In genomic region chr8:95302410-95302809, GRCm38 (mm10) we compare ENCODE assay signal across 9 mouse cellular contexts. TPM values are rescaled to one million over a fixed set of nuclear protein-coding genes. Genes with fewer than 3 reads are reported as not detected.
DNase-seq lines count a peak whose midpoint lies in the region; ATAC-seq lines count a peak whose summit lies in the region.
"Had no signal": no experiment of that assay in that cellular context is flagged by ENCODE, and none has a peak within 500 bp of the region (broad histone marks: within the 10 kb centered on the region; RNA-seq: fewer than 3 reads in every experiment).

No protein-coding gene starts in this region.

- H3K4me3 ChIP-seq in heart, embryonic 10.5 days: no peak overlapping the region
- no peak overlapping the region for H3K4me3 ChIP-seq in forebrain, embryonic 16.5 days (replicated peaks; ENCODE audit: low read length)
- H3K4me3 ChIP-seq: limb, embryonic 12.5 days had no signal

- H3K4me2 ChIP-seq in forebrain, embryonic 16.5 days (ENCODE audit: low read length): no peak overlapping the region
- H3K4me2 ChIP-seq: limb, embryonic 12.5 days had no signal

- H3K9me3 ChIP-seq in heart, embryonic 10.5 days: no peaks in the 10 kb centered on the region
- H3K9me3 ChIP-seq in forebrain, embryonic 16.5 days (ENCODE audit: control insufficient read depth, low read length): no peaks in the 10 kb centered on the region
- H3K9me3 ChIP-seq: limb, embryonic 12.5 days had no signal

- DNase-seq in heart, adult 18-20 months: peak; percentile 28 to 67
- DNase-seq in heart, embryonic 10.5 days (ENCODE audit: low spot score): no peak
- peak; percentile 41 for DNase-seq in urinary bladder, postnatal 14 days (ENCODE audit: low spot score)
- no peak for DNase-seq in urinary bladder, postnatal 10 days (ENCODE audit: low spot score)
- DNase-seq in fibroblast of lung, adult 2 months (ENCODE audit: low read depth): peak; percentile 12
- peak; percentile 68 for DNase-seq in lung, postnatal 36 days
- no peak for DNase-seq in left cerebral cortex, adult 9 months (ENCODE audit: low spot score in 2 of 2)

- no peak overlapping the region for H3K27ac ChIP-seq in heart, embryonic 10.5 days
- H3K27ac ChIP-seq in forebrain, embryonic 16.5 days (ENCODE audit: low read length): no peak overlapping the region
- H3K27ac ChIP-seq: limb, embryonic 12.5 days had no signal

- H3K4me1 ChIP-seq in heart, embryonic 10.5 days: no peaks in the 10 kb centered on the region; the same call in 1 of the 2 replicates
- no peaks in the 10 kb centered on the region for H3K4me1 ChIP-seq in forebrain, embryonic 16.5 days (replicated peaks; ENCODE audit: control insufficient read depth, insufficient read depth, low read length)
- H3K4me1 ChIP-seq: limb, embryonic 12.5 days had no signal

- no peak overlapping the region for H3K9ac ChIP-seq in forebrain, embryonic 16.5 days (replicated peaks; ENCODE audit: low read depth, low read length)
- H3K9ac ChIP-seq: limb, embryonic 12.5 days had no signal

- no peaks in the 10 kb centered on the region for H3K36me3 ChIP-seq in heart, embryonic 10.5 days
- H3K36me3 ChIP-seq in forebrain, embryonic 16.5 days (ENCODE audit: control insufficient read depth, insufficient read depth): no peaks in the 10 kb centered on the region
- H3K36me3 ChIP-seq: limb, embryonic 12.5 days had no signal

- peaks cover 19% of the 10 kb centered on the region for H3K27me3 ChIP-seq in heart, embryonic 10.5 days (ENCODE audit: insufficient read depth, poor library complexity, severe bottlenecking)
- H3K27me3 ChIP-seq in forebrain, embryonic 16.5 days (replicated peaks; ENCODE audit: control insufficient read depth, insufficient read depth, low read length): no peaks in the 10 kb centered on the region
- H3K27me3 ChIP-seq: limb, embryonic 12.5 days had no signal

- WGBS in heart, embryonic 10.5 days: 18% methylated on average over 5 of the region's 5 CpGs
- 22% methylated on average over 5 of the region's 5 CpGs for WGBS in forebrain, embryonic 16.5 days

- ATAC-seq in forebrain, embryonic 16.5 days: no peak

RNA-seq across cellular contexts. Expression of gene Cngb1, which starts 4.0 kb away (rescaled TPM):
- total RNA-seq in heart, adult 18-20 months (2021): 1 to 10 TPM in 1 of 2 experiments, under 1 TPM in 1; 0.39 to 1.1 TPM
- polyA plus RNA-seq in heart, embryonic 10.5 days (2016; fragmentation: Nextera tagmentation; extraction: Ambion mirVana): 0.17 TPM in 1 of 2 replicates, not detected in the other
- 0.16 and 0.52 TPM in 2 replicates for polyA plus RNA-seq in forebrain, embryonic 16.5 days (2015; fragmentation: Nextera tagmentation; extraction: Ambion mirVana)

RNA-seq across cellular contexts. Expression of gene Tepp, which starts 8.0 kb away (rescaled TPM):
- not detected for total RNA-seq in heart, adult 18-20 months (2021)
- not detected in 2 replicates for polyA plus RNA-seq in heart, embryonic 10.5 days (2016; fragmentation: Nextera tagmentation; extraction: Ambion mirVana)
- polyA plus RNA-seq in forebrain, embryonic 16.5 days (2015; fragmentation: Nextera tagmentation; extraction: Ambion mirVana): 1.5 TPM in 1 of 2 replicates, not detected in the other

RNA-seq across cellular contexts. Expression of gene Zfp319, which starts 29.3 kb away (rescaled TPM):
- total RNA-seq in heart, adult 18-20 months (2021): 1 to 10 TPM; 7.7 to 8.6 TPM
- 7.5 TPM in 2 replicates for polyA plus RNA-seq in heart, embryonic 10.5 days (2016; fragmentation: Nextera tagmentation; extraction: Ambion mirVana)
- 19.8 and 21.8 TPM in 2 replicates for polyA plus RNA-seq in forebrain, embryonic 16.5 days (2015; fragmentation: Nextera tagmentation; extraction: Ambion mirVana)

RNA-seq across cellular contexts. Expression of gene Usb1, which starts 29.7 kb away (rescaled TPM):
- total RNA-seq in heart, adult 18-20 months (2021): 10 to 100 TPM; 13.4 to 14.7 TPM
- polyA plus RNA-seq in heart, embryonic 10.5 days (2016; fragmentation: Nextera tagmentation; extraction: Ambion mirVana): 31.5 and 33.0 TPM in 2 replicates
- 46.6 and 49.7 TPM in 2 replicates for polyA plus RNA-seq in forebrain, embryonic 16.5 days (2015; fragmentation: Nextera tagmentation; extraction: Ambion mirVana)

RNA-seq across cellular contexts. Expression of gene Mmp15, which starts 49.7 kb away (rescaled TPM):
- total RNA-seq in heart, adult 18-20 months (2021): 10 to 100 TPM; 57.4 to 67.4 TPM
- polyA plus RNA-seq in heart, embryonic 10.5 days (2016; fragmentation: Nextera tagmentation; extraction: Ambion mirVana): 30.9 and 50.2 TPM in 2 replicates
- 10.9 and 11.3 TPM in 2 replicates for polyA plus RNA-seq in forebrain, embryonic 16.5 days (2015; fragmentation: Nextera tagmentation; extraction: Ambion mirVana)

Comparison
In these comparisons a context has a peak if more than half of its experiments do, and no peak if none do; other contexts are left out.
1. DNase-seq: peak in heart, adult 18-20 months (2 of 2), urinary bladder, postnatal 14 days (single experiment), fibroblast of lung, adult 2 months (single experiment) and lung, postnatal 36 days (single experiment); none in heart, embryonic 10.5 days (single experiment), urinary bladder, postnatal 10 days (single experiment) and left cerebral cortex, adult 9 months (0 of 2).